13 mouse cellular contexts compared by ENCODE assay signal in genomic region chr9:86166362-86167067, GRCm38 (mm10).
DNase-seq lines count a peak whose midpoint lies in the region; TF ChIP-seq lines count a peak whose summit lies in the region.
"Had no signal": no experiment of that assay in that cellular context is flagged by ENCODE, and none has a peak within 500 bp of the region (broad histone marks: within the 10 kb centered on the region; RNA-seq: fewer than 3 reads in every experiment).

No protein-coding gene starts in this region.

- no peak for TF ChIP-seq CTCF in left cerebral cortex, adult 2 months (IDR thresholded peaks at IDR 0.05)

- peak; percentile 9 for DNase-seq in adrenal gland, adult 2 months
- no peak for DNase-seq in adrenal gland, adult 18-20 months (ENCODE audit: low spot score in 2 of 2)
- peak; percentile 77 for DNase-seq in left cerebral cortex, postnatal 4 days
- DNase-seq in left cerebral cortex, adult 2 months (ENCODE audit: extremely low spot score in 1 of 2, low spot score in 2 of 2) = no peak
- peak; percentile 87 for DNase-seq in cerebellum, adult 11-12 months
- peak; percentile 30 for DNase-seq in retina, embryonic 14.5 days (ENCODE audit: low spot score)
- no peak for DNase-seq in layer of hippocampus, postnatal 25 days (ENCODE audit: extremely low spot score in 1 of 2, low spot score in 1 of 2)
- no peak for DNase-seq in left cerebral cortex, postnatal 36 days (ENCODE audit: low spot score in 2 of 2)
- DNase-seq: layer of hippocampus, adult 9-11 months; lung, adult 2 months had no signal

- intact Hi-C loops in left cerebral cortex, postnatal 4 days (cut with DNase I) = no loop called here
- intact Hi-C loops in left cerebral cortex, adult 2 months (cut with DNase I) = no loop called here
- intact Hi-C loops in left cerebral cortex, postnatal 36 days (cut with DNase I) = no loop called here

- no peak overlapping the region for H3K4me3 ChIP-seq in left cerebral cortex, adult 2 months
- H3K4me3 ChIP-seq: erythroblast, embryonic 14.5 days; heart, embryonic 15.5 days; limb, embryonic 12.5 days had no signal

- no peak overlapping the region for H3K27ac ChIP-seq in left cerebral cortex, adult 2 months
- H3K27ac ChIP-seq: heart, embryonic 15.5 days; limb, embryonic 12.5 days had no signal

Comparison
In these comparisons a context has a peak if more than half of its experiments do, and no peak if none do; other contexts are left out.
1. DNase-seq: peak in adrenal gland, adult 2 months (single experiment), left cerebral cortex, postnatal 4 days (single experiment), cerebellum, adult 11-12 months (single experiment) and retina, embryonic 14.5 days (single experiment); none in adrenal gland, adult 18-20 months (0 of 2), left cerebral cortex, adult 2 months (0 of 2), layer of hippocampus, postnatal 25 days (0 of 2) and left cerebral cortex, postnatal 36 days (0 of 2).